Mouse (Mus musculus) ovary, adult 18-20 months (tissue): ENCODE results near the gene Gm17482.

Source experiments
- DNase-seq: peaks from one replicate; pipeline ENCODE4 v3.0.0; 2022; ENCODE audit warnings: low spot score, mixed read lengths

The Gm17482 gene

DNA sequence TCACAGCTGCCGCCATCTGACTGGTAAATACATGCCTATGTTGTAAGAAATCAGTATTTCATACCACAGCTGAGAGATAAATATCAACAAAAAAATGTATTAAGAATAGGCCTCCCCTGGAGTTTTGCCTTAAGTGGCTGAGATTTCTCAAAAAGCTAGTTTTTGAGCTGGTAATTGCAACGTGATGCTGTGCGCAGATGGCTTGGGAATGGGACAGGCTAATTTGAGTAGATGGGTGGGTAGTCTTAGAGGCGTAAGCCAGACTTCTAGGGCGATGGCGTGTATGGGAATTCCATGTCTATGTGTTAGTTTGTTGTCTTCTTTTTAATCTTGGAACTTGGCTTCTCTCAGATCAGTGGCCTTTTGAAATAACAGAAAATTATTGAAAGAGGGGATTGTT lies 64.7 kb downstream of the Gm17482 start:
- no peak for DNase-seq

DNA sequence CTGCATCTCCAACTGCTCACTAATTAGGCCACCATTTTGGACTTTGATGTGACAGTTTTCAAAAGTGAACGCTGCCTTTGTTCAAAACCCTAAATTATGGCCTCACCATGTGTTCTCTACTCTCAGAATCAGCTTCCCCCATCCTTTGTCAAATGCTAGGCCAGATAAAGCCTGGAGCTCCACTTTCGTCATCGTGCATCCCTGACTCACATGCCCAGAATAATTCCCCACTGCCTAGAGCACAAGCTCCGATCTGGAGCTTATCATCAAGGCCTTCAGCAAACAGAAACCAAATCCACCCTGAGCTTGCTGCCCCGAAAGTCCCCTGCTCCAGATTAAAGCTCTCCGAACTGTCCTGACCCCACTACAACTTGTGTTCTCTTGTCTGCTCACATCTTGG lies 65.5 kb downstream of the Gm17482 start:
- no peak for DNase-seq

DNA sequence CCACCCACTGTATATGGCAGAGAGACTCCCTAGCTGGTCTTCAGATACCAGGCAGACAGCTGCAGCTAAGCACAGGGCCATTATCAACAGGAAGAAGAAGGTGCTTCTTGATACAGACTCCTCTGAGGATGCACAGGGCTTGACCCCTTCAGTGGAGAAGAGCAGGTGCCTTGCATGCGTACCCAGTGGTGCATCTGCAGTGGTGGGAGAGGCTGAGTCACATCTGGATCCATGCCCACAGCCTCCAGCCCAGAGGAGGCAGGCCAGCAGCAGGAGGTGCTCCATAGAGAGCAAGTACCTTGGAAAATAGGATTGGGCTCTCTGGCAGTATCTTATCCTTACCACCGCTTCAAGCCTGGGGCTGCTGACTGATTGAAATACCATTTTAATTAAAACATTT lies 66.7 kb downstream of the Gm17482 start:
- DNase-seq = no peak

DNA sequence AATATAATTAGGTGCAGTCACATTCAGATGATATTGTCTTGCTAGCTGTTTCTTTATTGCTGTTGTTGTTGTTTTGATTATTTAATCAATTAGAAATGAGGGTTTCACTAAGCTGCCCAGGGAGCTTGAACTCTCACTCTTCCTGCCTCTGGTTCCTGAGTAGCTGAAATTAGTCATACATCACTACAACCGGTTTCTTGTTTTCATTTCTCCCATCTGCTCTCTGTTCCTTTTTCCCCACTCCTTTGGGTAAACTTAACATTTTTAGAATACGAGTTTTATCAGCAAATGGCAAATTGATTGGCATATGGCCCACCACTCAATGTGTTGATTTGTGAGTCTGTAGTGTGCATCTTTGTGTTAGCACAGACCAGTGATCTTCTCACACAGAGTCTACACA lies 80.0 kb downstream of the Gm17482 start:
- no peak for DNase-seq
